Mouse (Mus musculus): ENCODE data around the gene Ccdc74a. TPM values are rescaled to one million over a fixed set of nuclear protein-coding genes. Genes with fewer than 3 reads are reported as not detected.
A peak's percentile ranks its signal among the peaks of the same experiment; 100 is the strongest.

Gene Ccdc74a
- polyA plus RNA-seq, 1 experiment from 2014 or later = 2.5 TPM

- H3K4me3 ChIP-seq (ENCODE audit: low read depth, low read length) = peak within 1 kb of the TSS; percentile 91
- H3K27ac ChIP-seq (ENCODE audit: low read length) = peak within 1 kb of the TSS; percentile 51
- H3K9ac ChIP-seq (ENCODE audit: low read depth, low read length) = peak within 1 kb of the TSS; percentile 87
- H3K9me3 ChIP-seq (replicated peaks; ENCODE audit: control insufficient read depth, low read length) = no peaks in the 10 kb centered on the region
- H3K4me2 ChIP-seq (ENCODE audit: low read depth, low read length) = peak within 1 kb of the TSS; percentile 79
- H3K36me3 ChIP-seq (ENCODE audit: control insufficient read depth, insufficient read depth) = peaks cover 6% of the 10 kb centered on the region
- H3K27me3 ChIP-seq (ENCODE audit: control insufficient read depth, insufficient read depth, low read depth, low read length) = no peaks in the 10 kb centered on the region
- peaks cover 20% of the 10 kb centered on the region for H3K4me1 ChIP-seq (ENCODE audit: control insufficient read depth, low read depth, low read length)
- 2% methylated on average over 60 of the region's 60 CpGs for WGBS (ENCODE audit: insufficient replicate concordance)
- ATAC-seq (ENCODE audit: low read depth) = peak; percentile 87
Measured at GRCm38 (mm10) chr16:17619198-17620105, 26.8 kb upstream of the Ccdc74a start, which contains the start of gene Smpd4. TSS of gene Smpd4 (plus strand) at chr16:17619354.

- ATAC-seq (ENCODE audit: low read depth) = no peak
- Histone ChIP-seq H3K9ac (ENCODE audit: low read depth, low read length) (no peak overlapping the region), H3K4me2 (ENCODE audit: low read depth, low read length) (no peak overlapping the region), H3K9me3 (replicated peaks; ENCODE audit: control insufficient read depth, low read length) (no peaks in the 10 kb centered on the region), H3K4me3 (ENCODE audit: low read depth, low read length) (no peak overlapping the region), H3K27me3 (ENCODE audit: control insufficient read depth, insufficient read depth, low read depth, low read length) (no peaks in the 10 kb centered on the region), H3K36me3 (ENCODE audit: control insufficient read depth, insufficient read depth) (peaks cover 20% of the 10 kb centered on the region), H3K27ac (ENCODE audit: low read length) (no peak overlapping the region), H3K4me1 (ENCODE audit: control insufficient read depth, low read depth, low read length) (peaks cover 20% of the 10 kb centered on the region)
- 77% methylated on average over 1 of the region's 1 CpGs for WGBS (ENCODE audit: insufficient replicate concordance)
Measured at GRCm38 (mm10) chr16:17621936-17622335, 24.3 kb upstream of the Ccdc74a start.

DNA sequence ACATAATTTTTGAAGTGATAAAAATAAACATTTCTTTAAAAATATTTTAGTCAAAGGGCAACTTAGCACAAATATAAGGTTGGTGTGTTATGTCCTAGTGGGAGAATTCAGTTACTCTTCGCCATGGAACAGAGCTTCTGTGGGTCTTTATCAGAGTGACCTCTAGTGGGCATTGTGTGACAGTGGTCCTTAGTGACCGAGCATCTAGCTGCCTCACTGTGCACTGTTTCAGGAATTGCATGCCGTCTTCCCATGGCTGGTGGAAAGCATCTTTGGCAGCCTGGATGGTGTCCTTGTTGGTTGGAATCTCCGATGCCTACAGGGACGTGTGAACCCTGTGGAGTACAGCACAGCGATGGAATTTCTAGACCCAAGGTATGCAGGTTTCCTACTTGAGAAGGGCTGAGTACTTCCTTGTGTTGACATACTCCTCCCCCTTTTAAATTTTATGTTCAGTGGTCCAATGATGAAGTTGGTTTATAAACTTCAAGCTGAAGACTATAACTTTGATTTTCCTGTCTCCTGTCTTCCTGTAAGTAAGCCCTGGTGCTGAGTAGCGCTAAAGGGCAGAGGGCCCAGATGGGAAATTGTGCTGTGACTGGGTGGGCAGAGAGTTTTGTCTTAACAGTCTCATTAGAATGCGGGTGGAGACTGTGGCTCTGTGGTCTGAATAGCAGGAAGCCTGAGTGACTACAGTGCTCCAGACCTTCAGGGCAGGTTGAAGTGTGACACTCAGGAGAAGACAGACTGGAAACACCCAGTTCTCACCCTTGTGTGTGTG is 20.6 kb upstream of the Ccdc74a start:
- H3K4me3 ChIP-seq (ENCODE audit: low read depth, low read length) = no peak overlapping the region
- peaks cover 40% of the 10 kb centered on the region for H3K36me3 ChIP-seq (ENCODE audit: control insufficient read depth, insufficient read depth)
- no peaks in the 10 kb centered on the region for H3K27me3 ChIP-seq (ENCODE audit: control insufficient read depth, insufficient read depth, low read depth, low read length)
- ATAC-seq (ENCODE audit: low read depth) = no peak
- H3K4me2 ChIP-seq (ENCODE audit: low read depth, low read length) = no peak overlapping the region
- 69% methylated on average over 8 of the region's 8 CpGs for WGBS (ENCODE audit: insufficient replicate concordance)
- H3K9me3 ChIP-seq (replicated peaks; ENCODE audit: control insufficient read depth, low read length) = no peaks in the 10 kb centered on the region
- H3K9ac ChIP-seq (ENCODE audit: low read depth, low read length) = no peak overlapping the region
- H3K4me1 ChIP-seq (ENCODE audit: control insufficient read depth, low read depth, low read length) = peaks cover under 1% of the 10 kb centered on the region
- H3K27ac ChIP-seq (ENCODE audit: low read length) = no peak overlapping the region

DNA sequence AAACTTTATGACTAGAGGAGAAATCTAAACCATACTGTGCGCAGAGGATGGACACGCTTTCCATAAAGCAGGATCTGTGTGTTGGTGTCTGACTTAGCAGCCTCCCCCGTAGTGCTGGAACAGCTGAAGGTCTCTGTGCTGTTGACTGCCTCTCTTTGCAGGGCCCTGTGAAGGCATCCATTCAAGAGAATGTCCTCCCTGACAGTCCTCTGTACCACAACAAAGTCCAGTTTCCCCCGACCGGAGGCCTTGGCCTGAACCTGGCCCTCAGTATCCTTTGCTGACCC is 20.1 kb upstream of the Ccdc74a start:
- no peak for ATAC-seq (ENCODE audit: low read depth)
- no peaks in the 10 kb centered on the region for H3K27me3 ChIP-seq (ENCODE audit: control insufficient read depth, insufficient read depth, low read depth, low read length)
- H3K27ac ChIP-seq (ENCODE audit: low read length) = no peak overlapping the region
- 89% methylated on average over 5 of the region's 5 CpGs for WGBS (ENCODE audit: insufficient replicate concordance)
- no peaks in the 10 kb centered on the region; the same call in 1 of the 2 replicates for H3K4me1 ChIP-seq (ENCODE audit: control insufficient read depth, low read depth, low read length)
- H3K9ac ChIP-seq (ENCODE audit: low read depth, low read length) = no peak overlapping the region
- no peaks in the 10 kb centered on the region for H3K9me3 ChIP-seq (replicated peaks; ENCODE audit: control insufficient read depth, low read length)
- H3K36me3 ChIP-seq (ENCODE audit: control insufficient read depth, insufficient read depth) = peaks cover 43% of the 10 kb centered on the region
- H3K4me2 ChIP-seq (ENCODE audit: low read depth, low read length) = no peak overlapping the region
- H3K4me3 ChIP-seq (ENCODE audit: low read depth, low read length) = no peak overlapping the region

- WGBS (ENCODE audit: insufficient replicate concordance) = 95% methylated on average over 2 of the region's 2 CpGs
- Histone ChIP-seq H3K9ac (ENCODE audit: low read depth, low read length) (no peak overlapping the region), H3K4me1 (ENCODE audit: control insufficient read depth, low read depth, low read length) (peaks cover 23% of the 10 kb centered on the region), H3K27me3 (ENCODE audit: control insufficient read depth, insufficient read depth, low read depth, low read length) (no peaks in the 10 kb centered on the region), H3K4me2 (ENCODE audit: low read depth, low read length) (no peak overlapping the region), H3K36me3 (ENCODE audit: control insufficient read depth, insufficient read depth) (peaks cover 29% of the 10 kb centered on the region), H3K27ac (ENCODE audit: low read length) (no peak overlapping the region), H3K9me3 (replicated peaks; ENCODE audit: control insufficient read depth, low read length) (no peaks in the 10 kb centered on the region), H3K4me3 (ENCODE audit: low read depth, low read length) (no peak overlapping the region)
- ATAC-seq (ENCODE audit: low read depth) = no peak
Measured at GRCm38 (mm10) chr16:17632580-17632979, 13.7 kb upstream of the Ccdc74a start.

DNA sequence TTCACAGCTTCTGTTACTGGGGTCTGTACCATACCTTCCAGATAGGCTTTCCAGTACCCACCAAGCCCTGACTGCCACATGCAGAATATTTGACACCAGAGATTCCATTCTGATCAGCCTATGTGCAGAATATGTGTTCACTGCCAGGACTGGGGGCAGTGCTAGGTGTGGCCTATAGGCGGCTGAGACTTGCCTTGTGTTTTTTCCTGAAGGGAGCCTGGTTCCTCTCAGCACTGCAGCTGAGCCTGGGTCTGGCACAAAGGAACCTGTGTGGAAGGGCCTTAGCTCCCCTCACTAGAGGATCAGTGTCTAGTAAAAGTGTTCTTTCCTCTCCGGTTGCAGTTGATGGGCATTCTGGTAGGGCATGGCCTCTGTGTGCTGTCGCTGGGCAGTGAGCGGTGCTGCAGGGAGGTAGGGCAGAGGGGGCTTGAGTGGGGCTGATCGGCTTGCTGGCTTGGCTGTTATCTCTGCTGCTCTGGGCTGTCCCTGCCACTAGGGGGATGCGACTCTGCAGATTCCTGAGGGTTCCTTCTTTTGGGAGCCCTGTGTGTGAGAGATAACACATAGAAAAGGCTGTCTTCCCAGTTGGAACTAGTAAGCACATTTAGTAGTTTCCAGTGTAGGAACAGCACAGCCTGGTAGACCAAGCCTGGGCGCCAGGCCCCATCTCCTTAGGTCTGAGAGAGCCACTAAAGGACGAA is 12.6 kb upstream of the Ccdc74a start:
- H3K4me2 ChIP-seq (ENCODE audit: low read depth, low read length) = no peak overlapping the region
- no peak overlapping the region for H3K4me3 ChIP-seq (ENCODE audit: low read depth, low read length)
- H3K27ac ChIP-seq (ENCODE audit: low read length) = no peak overlapping the region
- H3K4me1 ChIP-seq (ENCODE audit: control insufficient read depth, low read depth, low read length) = peaks cover 34% of the 10 kb centered on the region
- H3K27me3 ChIP-seq (ENCODE audit: control insufficient read depth, insufficient read depth, low read depth, low read length) = no peaks in the 10 kb centered on the region
- H3K36me3 ChIP-seq (ENCODE audit: control insufficient read depth, insufficient read depth) = peaks cover 28% of the 10 kb centered on the region
- no peaks in the 10 kb centered on the region for H3K9me3 ChIP-seq (replicated peaks; ENCODE audit: control insufficient read depth, low read length)
- no peak for ATAC-seq (ENCODE audit: low read depth)
- H3K9ac ChIP-seq (ENCODE audit: low read depth, low read length) = no peak overlapping the region
- 60% methylated on average over 8 of the region's 8 CpGs for WGBS (ENCODE audit: insufficient replicate concordance)

- peak overlapping the region; percentile 95; the same call in 1 of the 2 replicates for H3K27ac ChIP-seq (ENCODE audit: low read length)
- no peaks in the 10 kb centered on the region for H3K27me3 ChIP-seq (ENCODE audit: control insufficient read depth, insufficient read depth, low read depth, low read length)
- ATAC-seq (ENCODE audit: low read depth) = no peak
- peaks cover 42% of the 10 kb centered on the region for H3K4me1 ChIP-seq (ENCODE audit: control insufficient read depth, low read depth, low read length)
- H3K36me3 ChIP-seq (ENCODE audit: control insufficient read depth, insufficient read depth) = peaks cover 35% of the 10 kb centered on the region
- 0 out of 2 replicates have a peak overlapping the region, but pooled peaks have one; percentile 6 for H3K4me2 ChIP-seq (ENCODE audit: low read depth, low read length)
- H3K9me3 ChIP-seq (replicated peaks; ENCODE audit: control insufficient read depth, low read length) = no peaks in the 10 kb centered on the region
- H3K9ac ChIP-seq (ENCODE audit: low read depth, low read length) = no peak overlapping the region
- WGBS (ENCODE audit: insufficient replicate concordance) = 34% methylated on average over 2 of the region's 2 CpGs
- no peak overlapping the region for H3K4me3 ChIP-seq (ENCODE audit: low read depth, low read length)
Measured at GRCm38 (mm10) chr16:17636904-17637303, 9.4 kb upstream of the Ccdc74a start.

GRCm38 (mm10) chr16:17637610-17638009 is 8.7 kb upstream of the Ccdc74a start:
- Histone ChIP-seq H3K4me3 (ENCODE audit: low read depth, low read length) (no peak overlapping the region), H3K27ac (ENCODE audit: low read length) (peak overlapping the region; percentile 95), H3K36me3 (ENCODE audit: control insufficient read depth, insufficient read depth) (peaks cover 41% of the 10 kb centered on the region), H3K4me2 (ENCODE audit: low read depth, low read length) (peak overlapping the region; percentile 40), H3K9ac (ENCODE audit: low read depth, low read length) (peak overlapping the region; percentile 40), H3K9me3 (replicated peaks; ENCODE audit: control insufficient read depth, low read length) (no peaks in the 10 kb centered on the region), H3K27me3 (ENCODE audit: control insufficient read depth, insufficient read depth, low read depth, low read length) (no peaks in the 10 kb centered on the region), H3K4me1 (ENCODE audit: control insufficient read depth, low read depth, low read length) (peaks cover 42% of the 10 kb centered on the region)
- WGBS (ENCODE audit: insufficient replicate concordance) = 56% methylated on average over 2 of the region's 2 CpGs
- ATAC-seq (ENCODE audit: low read depth) = no peak

Measured in liver, embryonic 16.5 days (tissue).